11 mouse cellular contexts compared by ENCODE assay signal in the genomic region with DNA sequence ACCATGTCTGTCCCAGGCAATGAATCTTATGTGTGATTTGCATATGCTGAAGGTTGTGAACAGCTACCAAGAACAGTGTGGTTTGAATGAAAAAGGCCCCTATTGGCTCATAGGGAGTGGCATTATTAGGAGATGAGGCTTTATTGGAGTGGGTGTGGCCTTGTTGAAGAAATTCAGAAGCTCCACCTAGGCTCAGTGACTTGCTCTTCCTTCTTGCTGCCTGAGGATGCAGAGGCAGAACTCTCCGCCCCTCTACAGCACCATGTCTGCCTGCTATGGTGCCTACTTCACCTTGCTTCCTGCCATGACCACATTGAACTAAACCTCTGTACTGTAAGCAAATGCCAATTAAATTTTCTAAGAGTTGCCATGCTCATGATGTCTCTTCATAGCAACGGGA. TPM values are rescaled to one million over a fixed set of nuclear protein-coding genes. Genes with fewer than 3 reads are reported as not detected.
DNase-seq lines count a peak whose midpoint lies in the region; ATAC-seq and TF ChIP-seq lines count a peak whose summit lies in the region.
"Had no signal": no experiment of that assay in that cellular context is flagged by ENCODE, and none has a peak within 500 bp of the region (broad histone marks: within the 10 kb centered on the region; RNA-seq: fewer than 3 reads in every experiment).

No protein-coding gene starts in this region.

- no peak overlapping the region for H3K4me2 ChIP-seq in CH12.LX (ENCODE audit: insufficient read depth, low read depth, poor library complexity, severe bottlenecking)
- peak overlapping the region; percentile 35 for H3K4me2 ChIP-seq in liver, embryonic 16.5 days (ENCODE audit: low read depth, low read length)

- peaks cover 3% of the 10 kb centered on the region for H3K27me3 ChIP-seq in CH12.LX (replicated peaks)
- H3K27me3 ChIP-seq in liver, embryonic 16.5 days (ENCODE audit: control insufficient read depth, insufficient read depth, low read depth, low read length): no peaks in the 10 kb centered on the region
- H3K27me3 ChIP-seq: heart, embryonic 15.5 days had no signal

- TF ChIP-seq RAD21 in CH12.LX (IDR thresholded peaks at IDR 0.05; ENCODE audit: low read depth, low read length): no peak

- peaks cover 9% of the 10 kb centered on the region; the same call in 1 of the 2 replicates for H3K79me2 ChIP-seq in CH12.LX (replicated peaks; ENCODE audit: control insufficient read depth, extremely low read depth, insufficient read depth, poor library complexity, severe bottlenecking)

- in situ Hi-C loops in CH12.LX (cut with MboI; ENCODE audit: low pct_ligation_motif_present, low pct_unique_long_range_greater_than_20kb, low sequenced_read_pairs): no loop called here

- TF ChIP-seq POLR2A in CH12.LX (IDR thresholded peaks at IDR 0.05; ENCODE audit: low read depth, low read length): peak; percentile 51

- peaks cover 0 to 16% of the 10 kb centered on the region in 2 experiments for H3K36me3 ChIP-seq in CH12.LX (replicated peaks in 1 of 2; ENCODE audit: control insufficient read depth in 1 of 2, insufficient read depth in 1 of 2, low read length in 1 of 2)
- H3K36me3 ChIP-seq in liver, embryonic 16.5 days (ENCODE audit: control insufficient read depth, insufficient read depth): no peaks in the 10 kb centered on the region
- H3K36me3 ChIP-seq: heart, embryonic 15.5 days had no signal

- WGBS in liver, embryonic 16.5 days (ENCODE audit: insufficient replicate concordance): 77% methylated on average over 2 of the region's 2 CpGs

- H3K4me1 ChIP-seq in CH12.LX (ENCODE audit: control insufficient read depth in 1 of 2, insufficient read depth in 2 of 2): peaks cover 18 to 32% of the 10 kb centered on the region in 2 experiments
- H3K4me1 ChIP-seq in liver, embryonic 16.5 days (ENCODE audit: control insufficient read depth, low read depth, low read length): peaks cover 37% of the 10 kb centered on the region

- dilution Hi-C loops in CH12.LX (cut with MboI; ENCODE audit: extremely low pct_ligation_motif_present, extremely low pct_unique_long_range_greater_than_20kb, low sequenced_read_pairs): no loop called here

- H3K27ac ChIP-seq in CH12.LX (ENCODE audit: insufficient read depth, low read depth): no peak overlapping the region
- peak overlapping the region; percentile 77 for H3K27ac ChIP-seq in liver, embryonic 16.5 days (ENCODE audit: low read length)

- TF ChIP-seq EP300 in CH12.LX (IDR thresholded peaks at IDR 0.05; ENCODE audit: low read length): no peak

- no peak overlapping the region for H3K9ac ChIP-seq in CH12.LX (ENCODE audit: insufficient read depth, low read depth)
- H3K9ac ChIP-seq in liver, embryonic 16.5 days (ENCODE audit: low read depth, low read length): no peak overlapping the region; the same call in 1 of the 2 replicates

- H3K9me3 ChIP-seq in CH12.LX (replicated peaks; ENCODE audit: low read length): no peaks in the 10 kb centered on the region
- no peaks in the 10 kb centered on the region for H3K9me3 ChIP-seq in liver, embryonic 16.5 days (replicated peaks; ENCODE audit: control insufficient read depth, low read length)
- H3K9me3 ChIP-seq: heart, embryonic 15.5 days had no signal

- ATAC-seq in common myeloid progenitor, adult 5-6 weeks (replicated peaks; ENCODE audit: low read depth, poor library complexity, severe bottlenecking): peak; percentile 12; the same call in 1 of the 2 replicates
- peak; percentile 54 for ATAC-seq in liver, embryonic 16.5 days (ENCODE audit: low read depth)
- ATAC-seq: lung, postnatal 0 days had no signal

- no peak for TF ChIP-seq CTCF in CH12.LX (conservative IDR thresholded peaks at IDR 0.05 in 1 of 2, IDR thresholded peaks at IDR 0.05 in 1 of 2; ENCODE audit: low read depth in 2 of 2, low read length in 2 of 2)

- DNase-seq in 3T3-L1 (ENCODE audit: low read depth, low spot score): peak; percentile 33
- peak; percentile 83 for DNase-seq in CH12.LX (ENCODE audit: extremely low read depth)
- no peak for DNase-seq in cerebellum, postnatal 10 days
- no peak for DNase-seq in gastrocnemius, adult 8-10 months (ENCODE audit: low spot score in 2 of 2)
- DNase-seq in adrenal gland, adult 2 months: no peak
- DNase-seq: cerebellum, postnatal 36 days; left cerebral cortex, postnatal 4 days had no signal

- peak overlapping the region in 1 of 3 experiments; percentile 91 for H3K4me3 ChIP-seq in CH12.LX (replicated peaks in 1 of 3; ENCODE audit: low read depth in 2 of 3, low read length in 2 of 3, poor library complexity in 1 of 3)
- no peak overlapping the region for H3K4me3 ChIP-seq in liver, embryonic 16.5 days (ENCODE audit: low read depth, low read length)
- H3K4me3 ChIP-seq: heart, embryonic 15.5 days had no signal

TF ChIP-seq in CH12.LX, 34 proteins besides CTCF, POLR2A, EP300 and RAD21:
- TF ChIP-seq NELFE (IDR thresholded peaks at IDR 0.05; ENCODE audit: low read depth, low read length): no peak
- TF ChIP-seq TCF12 (IDR thresholded peaks at IDR 0.05; ENCODE audit: low read depth, low read length): no peak
- TF ChIP-seq E2F4 (IDR thresholded peaks at IDR 0.05; ENCODE audit: insufficient replicate concordance, low read depth, low read length): no peak
- no peak for TF ChIP-seq POLR2AphosphoS2 (IDR thresholded peaks at IDR 0.05; ENCODE audit: low read depth, low read length)
- no peak for TF ChIP-seq RCOR1 (conservative IDR thresholded peaks at IDR 0.05; ENCODE audit: low read depth, low read length)
- TF ChIP-seq TBP (conservative IDR thresholded peaks at IDR 0.05; ENCODE audit: low read depth, low read length): 0 out of 2 replicates have a peak, but pooled peaks have one; percentile 20
TF ChIP-seq in CH12.LX: peak in this region for 1.

RNA-seq across cellular contexts. Expression of a gene that starts 1.3 kb away (rescaled TPM):
- total RNA-seq in CH12.LX (2012; rRNA removed) (25.6 and 25.9 TPM in 2 replicates), CH12.LX (2014; rRNA removed) (18.5 and 18.6 TPM in 2 replicates)
- polyA plus RNA-seq in CH12.LX (2012; ENCODE audit: insufficient read length, low read depth): 26.8 and 34.5 TPM in 2 replicates
- total RNA-seq in common myeloid progenitor, adult 5-6 weeks (2017): 15.8 and 16.5 TPM in 2 replicates
- 29.1 and 32.0 TPM in 2 replicates for polyA plus RNA-seq in liver, embryonic 16.5 days (2015; fragmentation: Nextera tagmentation; extraction: Ambion mirVana)
- total RNA-seq in gastrocnemius, adult 8-10 months (2022): 10 to 100 TPM; 39.9 to 46.3 (median 43.4) TPM
- total RNA-seq in adrenal gland, adult 2 months (2021): 10 to 100 TPM; 46.2 to 48.8 TPM
- 81.8 and 89.7 TPM in 2 replicates for polyA plus RNA-seq in adrenal gland, adult 2 months (2012; rRNA removed)

RNA-seq across cellular contexts. Expression of a gene that starts 25.7 kb away (rescaled TPM):
- 9.1 and 10.4 TPM in 2 replicates for total RNA-seq in CH12.LX (2012; rRNA removed)
- total RNA-seq in CH12.LX (2014; rRNA removed): 19.8 and 22.5 TPM in 2 replicates
- 8.1 and 9.9 TPM in 2 replicates for polyA plus RNA-seq in CH12.LX (2012; ENCODE audit: insufficient read length, low read depth)
- total RNA-seq in common myeloid progenitor, adult 5-6 weeks (2017): 2.4 and 2.6 TPM in 2 replicates
- polyA plus RNA-seq in liver, embryonic 16.5 days (2015; fragmentation: Nextera tagmentation; extraction: Ambion mirVana): 16.4 and 18.4 TPM in 2 replicates
- total RNA-seq in gastrocnemius, adult 8-10 months (2022): 10 to 100 TPM; 10.7 to 21.6 (median 18.7) TPM
- 10 to 100 TPM; 13.7 to 20.2 TPM for total RNA-seq in adrenal gland, adult 2 months (2021)
- polyA plus RNA-seq in adrenal gland, adult 2 months (2012; rRNA removed): 89.8 and 91.7 TPM in 2 replicates

RNA-seq across cellular contexts. Expression of a gene that starts 29.7 kb away (rescaled TPM):
- 16.6 and 19.0 TPM in 2 replicates for total RNA-seq in CH12.LX (2012; rRNA removed)
- 25.6 and 28.6 TPM in 2 replicates for total RNA-seq in CH12.LX (2014; rRNA removed)
- polyA plus RNA-seq in CH12.LX (2012; ENCODE audit: insufficient read length, low read depth): 34.7 and 43.2 TPM in 2 replicates
- 57.3 and 72.4 TPM in 2 replicates for total RNA-seq in common myeloid progenitor, adult 5-6 weeks (2017)
- 15.6 and 16.9 TPM in 2 replicates for polyA plus RNA-seq in liver, embryonic 16.5 days (2015; fragmentation: Nextera tagmentation; extraction: Ambion mirVana)
- total RNA-seq in gastrocnemius, adult 8-10 months (2022): 10 to 100 TPM; 18.9 to 25.4 (median 23.8) TPM
- 10 to 100 TPM; 51.7 to 55.2 TPM for total RNA-seq in adrenal gland, adult 2 months (2021)
- polyA plus RNA-seq in adrenal gland, adult 2 months (2012; rRNA removed): 9.8 and 10.7 TPM in 2 replicates

RNA-seq across cellular contexts. Expression of a gene that starts 45.5 kb away (rescaled TPM):
- total RNA-seq in CH12.LX (2012; rRNA removed): 0.97 and 1.0 TPM in 2 replicates
- total RNA-seq in CH12.LX (2014; rRNA removed): 0.34 and 0.45 TPM in 2 replicates
- polyA plus RNA-seq in CH12.LX (2012; ENCODE audit: insufficient read length, low read depth): 1.2 TPM in 2 replicates
- 2.7 and 4.7 TPM in 2 replicates for total RNA-seq in common myeloid progenitor, adult 5-6 weeks (2017)
- polyA plus RNA-seq in liver, embryonic 16.5 days (2015; fragmentation: Nextera tagmentation; extraction: Ambion mirVana): 1.1 and 1.2 TPM in 2 replicates
- total RNA-seq in gastrocnemius, adult 8-10 months (2022): 1 to 10 TPM in 3 of 4 experiments, under 1 TPM in 1; 0.94 to 1.7 (median 1.5) TPM
- 1 to 10 TPM; 4.3 to 5.4 TPM for total RNA-seq in adrenal gland, adult 2 months (2021)
- 4.8 and 5.3 TPM in 2 replicates for polyA plus RNA-seq in adrenal gland, adult 2 months (2012; rRNA removed)

RNA-seq across cellular contexts. Expression of a gene that starts 45.8 kb away (rescaled TPM):
- 11.6 and 14.4 TPM in 2 replicates for total RNA-seq in CH12.LX (2012; rRNA removed)
- 23.3 and 24.0 TPM in 2 replicates for total RNA-seq in CH12.LX (2014; rRNA removed)
- polyA plus RNA-seq in CH12.LX (2012; ENCODE audit: insufficient read length, low read depth): 21.3 and 22.8 TPM in 2 replicates
- 13.3 and 15.8 TPM in 2 replicates for total RNA-seq in common myeloid progenitor, adult 5-6 weeks (2017)
- polyA plus RNA-seq in liver, embryonic 16.5 days (2015; fragmentation: Nextera tagmentation; extraction: Ambion mirVana): 255 and 284 TPM in 2 replicates
- total RNA-seq in gastrocnemius, adult 8-10 months (2022): 1 to 10 TPM; 1.2 to 2.3 (median 1.9) TPM
- 1 to 10 TPM; 3.4 to 5.5 TPM for total RNA-seq in adrenal gland, adult 2 months (2021)
- 7.7 and 9.7 TPM in 2 replicates for polyA plus RNA-seq in adrenal gland, adult 2 months (2012; rRNA removed)

Comparison
In these comparisons a context has a peak if more than half of its experiments do, and no peak if none do; other contexts are left out.
1. DNase-seq: peak in 3T3-L1 (single experiment) and CH12.LX (single experiment); none in cerebellum, postnatal 10 days (0 of 2), gastrocnemius, adult 8-10 months (0 of 2) and adrenal gland, adult 2 months (single experiment).